Mouse (Mus musculus): ENCODE results near the gene Plac1. TPM values are rescaled to one million over a fixed set of nuclear protein-coding genes. Genes with fewer than 3 reads are reported as not detected.
A peak's percentile ranks its signal among the peaks of the same experiment; 100 is the strongest.
"Not testable (repeated sequence)": the region's sequence is repeated elsewhere in the genome, so short reads cannot be mapped to it uniquely, and the experiment has no call there.

Gene Plac1
- polyA plus RNA-seq, 1 experiment = 0.84 TPM

DNA sequence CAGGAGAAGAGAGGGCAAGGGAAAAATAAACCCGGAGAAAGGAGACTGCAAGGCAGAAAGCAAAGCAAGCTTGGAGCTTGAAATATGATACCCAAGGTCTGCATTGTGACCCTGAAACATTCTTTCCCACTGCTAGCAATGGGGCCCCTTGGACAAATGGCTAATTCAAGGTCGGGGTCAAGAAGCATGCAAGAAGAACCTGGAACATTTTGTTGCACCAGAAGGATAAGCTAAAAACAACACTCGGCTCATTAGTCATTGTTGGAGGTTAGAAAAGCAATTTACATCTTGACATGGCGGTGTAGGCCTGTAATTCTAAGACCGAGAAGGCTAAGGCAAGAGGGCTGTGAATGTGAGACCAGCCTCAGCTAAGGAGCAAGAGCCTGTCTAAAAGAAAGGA is 200.3 kb downstream of the Plac1 start:
- Histone ChIP-seq H3K27me3 (ENCODE audit: control insufficient read depth, insufficient read depth, insufficient read length) (no peaks in the 10 kb centered on the region), H3K4me3 (no peak overlapping the region), H3K79me2 (ENCODE audit: control insufficient read depth, insufficient read depth) (no peaks in the 10 kb centered on the region), H3ac (ENCODE audit: control insufficient read depth, insufficient read length) (no peak overlapping the region), H3K36me3 (ENCODE audit: control insufficient read depth, insufficient read depth) (no peaks in the 10 kb centered on the region), H3K4me2 (ENCODE audit: low read depth) (no peak overlapping the region)
- TF ChIP-seq E2F4 (IDR thresholded peaks at IDR 0.05; ENCODE audit: insufficient read depth) = no peak
- TF ChIP-seq MYOD1 (IDR thresholded peaks at IDR 0.05; ENCODE audit: control insufficient read depth in 1 of 3, insufficient read length in 2 of 3, low read depth in 2 of 3) = no peak
- no peak for TF ChIP-seq POLR2AphosphoS2 (IDR thresholded peaks at IDR 0.05; ENCODE audit: insufficient read length, low read depth)
- no peak for TF ChIP-seq USF1 (IDR thresholded peaks at IDR 0.05; ENCODE audit: low read depth)
- no peak for TF ChIP-seq SRF (IDR thresholded peaks at IDR 0.05; ENCODE audit: control insufficient read depth, insufficient read length, low read depth)
- no peak for TF ChIP-seq POLR2A (IDR thresholded peaks at IDR 0.05; ENCODE audit: insufficient read length, low read depth)
- TF ChIP-seq TCF12 (IDR thresholded peaks at IDR 0.05; ENCODE audit: insufficient read depth, poor library complexity, severe bottlenecking) = no peak
- no peak for TF ChIP-seq REST (IDR thresholded peaks at IDR 0.05; ENCODE audit: insufficient read depth, insufficient read length)
- TF ChIP-seq MYOG (IDR thresholded peaks at IDR 0.05; ENCODE audit: control insufficient read depth in 1 of 3, insufficient read depth in 1 of 3, insufficient read length in 2 of 3, low read depth in 2 of 3) = no peak
- no peak for TF ChIP-seq MAX (IDR thresholded peaks at IDR 0.05; ENCODE audit: low read depth)
- TF ChIP-seq TCF3 (IDR thresholded peaks at IDR 0.05; ENCODE audit: insufficient read length, low read depth) = no peak
- no peak for TF ChIP-seq CEBPB (IDR thresholded peaks at IDR 0.05; ENCODE audit: insufficient read depth, poor library complexity, severe bottlenecking)

DNA sequence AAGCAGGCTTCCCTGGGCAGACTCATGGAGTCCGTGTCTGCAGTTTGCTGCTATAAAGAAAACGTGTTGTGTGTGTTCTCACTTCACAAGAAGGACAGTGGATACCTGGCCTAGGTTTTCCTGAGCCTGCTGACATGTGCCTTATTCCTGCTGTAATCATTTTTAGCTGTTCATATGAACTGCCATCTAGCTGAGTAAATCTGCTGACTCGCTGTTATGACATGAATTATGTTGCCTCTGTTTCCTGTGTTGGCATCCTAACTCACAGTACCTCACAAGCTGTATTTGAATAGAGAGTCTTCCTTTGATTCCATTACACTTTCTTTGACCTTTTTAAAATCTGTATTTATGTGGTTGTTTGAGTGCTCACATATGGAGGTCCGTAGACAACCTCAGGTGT is 201.7 kb downstream of the Plac1 start:
- H3K27me3 ChIP-seq (ENCODE audit: control insufficient read depth, insufficient read depth, insufficient read length) = no peaks in the 10 kb centered on the region
- H3K4me3 ChIP-seq = no peak overlapping the region
- H3K36me3 ChIP-seq (ENCODE audit: control insufficient read depth, insufficient read depth) = no peaks in the 10 kb centered on the region
- TF ChIP-seq TCF12 (IDR thresholded peaks at IDR 0.05; ENCODE audit: insufficient read depth, poor library complexity, severe bottlenecking) (no peak), TCF3 (IDR thresholded peaks at IDR 0.05; ENCODE audit: insufficient read length, low read depth) (no peak), E2F4 (IDR thresholded peaks at IDR 0.05; ENCODE audit: insufficient read depth) (no peak), MAX (IDR thresholded peaks at IDR 0.05; ENCODE audit: low read depth) (no peak), MYOD1 (IDR thresholded peaks at IDR 0.05; ENCODE audit: control insufficient read depth in 1 of 3, insufficient read length in 2 of 3, low read depth in 2 of 3) (no peak), REST (IDR thresholded peaks at IDR 0.05; ENCODE audit: insufficient read depth, insufficient read length) (no peak), USF1 (IDR thresholded peaks at IDR 0.05; ENCODE audit: low read depth) (no peak), SRF (IDR thresholded peaks at IDR 0.05; ENCODE audit: control insufficient read depth, insufficient read length, low read depth) (no peak), MYOG (IDR thresholded peaks at IDR 0.05; ENCODE audit: control insufficient read depth in 1 of 3, insufficient read depth in 1 of 3, insufficient read length in 2 of 3, low read depth in 2 of 3) (no peak), CEBPB (IDR thresholded peaks at IDR 0.05; ENCODE audit: insufficient read depth, poor library complexity, severe bottlenecking) (no peak), POLR2AphosphoS2 (IDR thresholded peaks at IDR 0.05; ENCODE audit: insufficient read length, low read depth) (no peak), POLR2A (IDR thresholded peaks at IDR 0.05; ENCODE audit: insufficient read length, low read depth) (no peak)
- H3ac ChIP-seq (ENCODE audit: control insufficient read depth, insufficient read length) = no peak overlapping the region
- no peaks in the 10 kb centered on the region for H3K79me2 ChIP-seq (ENCODE audit: control insufficient read depth, insufficient read depth)
- H3K4me2 ChIP-seq (ENCODE audit: low read depth) = no peak overlapping the region

DNA sequence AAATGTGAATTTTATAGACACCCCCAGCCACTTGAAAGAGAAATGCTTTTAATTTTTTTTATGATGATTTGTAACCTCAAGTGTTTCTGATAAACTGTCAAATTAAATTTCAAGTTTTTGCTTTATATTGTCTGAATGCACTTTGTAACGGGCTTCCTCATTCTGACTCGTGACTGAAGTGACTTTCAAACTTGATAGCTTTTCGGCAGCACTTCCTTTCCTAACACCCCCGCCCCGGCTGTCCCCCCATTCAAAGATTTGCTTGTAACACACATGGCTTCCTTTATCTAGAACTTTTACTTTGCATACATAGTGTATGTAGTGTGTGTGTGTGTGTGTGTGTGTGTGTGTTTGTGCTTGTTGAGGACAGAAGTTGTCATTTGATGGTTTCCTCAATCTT is 210.4 kb downstream of the Plac1 start:
- no peak for TF ChIP-seq TCF12 (IDR thresholded peaks at IDR 0.05; ENCODE audit: insufficient read depth, poor library complexity, severe bottlenecking)

DNA sequence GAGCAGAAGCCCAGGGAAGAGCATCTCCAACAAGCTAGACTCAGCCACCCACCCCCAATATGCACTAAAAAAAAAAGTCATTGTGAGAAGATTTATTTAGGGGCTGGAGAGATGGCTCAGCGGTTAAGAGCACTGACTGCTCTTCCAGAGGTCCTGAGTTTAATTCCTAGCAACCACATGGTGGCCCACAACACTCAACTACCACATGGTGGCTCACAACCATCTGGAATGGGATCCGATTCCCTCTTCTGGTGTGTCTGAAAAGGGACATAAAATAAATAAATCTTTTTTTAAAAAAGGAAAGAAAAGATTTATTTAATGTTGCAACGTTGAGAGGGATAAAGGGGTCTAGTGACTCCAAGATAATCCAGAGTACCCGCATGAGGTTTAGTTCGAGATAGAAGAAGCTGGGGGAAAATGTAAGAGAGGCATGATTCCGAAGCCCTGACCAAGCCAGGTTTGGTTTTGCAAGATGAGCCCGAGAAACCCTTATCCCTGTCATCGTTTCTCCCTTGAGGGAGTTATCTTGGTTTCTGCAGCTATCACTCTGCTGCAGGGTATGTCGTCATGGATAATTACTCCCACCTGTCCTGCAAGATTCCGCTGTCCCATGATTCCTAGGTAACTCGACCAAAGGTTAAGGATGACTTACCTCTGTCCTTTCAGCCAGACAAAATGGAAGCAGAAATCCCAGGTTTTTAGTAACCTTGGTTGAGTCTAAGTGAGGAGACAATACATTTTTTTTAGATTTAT is 214.3 kb downstream of the Plac1 start:
- no peak overlapping the region for H3ac ChIP-seq (ENCODE audit: control insufficient read depth, insufficient read length)
- no peak overlapping the region for H3K4me3 ChIP-seq
- H3K27me3 ChIP-seq (ENCODE audit: control insufficient read depth, insufficient read depth, insufficient read length) = no peaks in the 10 kb centered on the region
- H3K4me2 ChIP-seq (ENCODE audit: low read depth) = no peak overlapping the region
- no peaks in the 10 kb centered on the region for H3K79me2 ChIP-seq (ENCODE audit: control insufficient read depth, insufficient read depth)
- TF ChIP-seq SRF (IDR thresholded peaks at IDR 0.05; ENCODE audit: control insufficient read depth, insufficient read length, low read depth) = no peak
- TF ChIP-seq MYOD1 (IDR thresholded peaks at IDR 0.05; ENCODE audit: control insufficient read depth in 1 of 3, insufficient read length in 2 of 3, low read depth in 2 of 3) = no peak
- TF ChIP-seq POLR2A (IDR thresholded peaks at IDR 0.05; ENCODE audit: insufficient read length, low read depth) = no peak
- no peak for TF ChIP-seq USF1 (IDR thresholded peaks at IDR 0.05; ENCODE audit: low read depth)
- TF ChIP-seq MAX (IDR thresholded peaks at IDR 0.05; ENCODE audit: low read depth) = no peak
- TF ChIP-seq TCF3 (IDR thresholded peaks at IDR 0.05; ENCODE audit: insufficient read length, low read depth) = no peak
- TF ChIP-seq TCF12 (IDR thresholded peaks at IDR 0.05; ENCODE audit: insufficient read depth, poor library complexity, severe bottlenecking) = no peak
- no peaks in the 10 kb centered on the region for H3K36me3 ChIP-seq (ENCODE audit: control insufficient read depth, insufficient read depth)

More for the DNA sequence above, 210.4 kb downstream of the Plac1 start:
- H3K27me3 ChIP-seq (ENCODE audit: control insufficient read depth, insufficient read depth, insufficient read length) = no peaks in the 10 kb centered on the region
- no peaks in the 10 kb centered on the region for H3K36me3 ChIP-seq (ENCODE audit: control insufficient read depth, insufficient read depth)
- H3K4me2 ChIP-seq (ENCODE audit: low read depth) = no peak overlapping the region
- no peak overlapping the region for H3ac ChIP-seq (ENCODE audit: control insufficient read depth, insufficient read length)
- H3K79me2 ChIP-seq (ENCODE audit: control insufficient read depth, insufficient read depth) = no peaks in the 10 kb centered on the region
- H3K4me3 ChIP-seq = no peak overlapping the region

DNA sequence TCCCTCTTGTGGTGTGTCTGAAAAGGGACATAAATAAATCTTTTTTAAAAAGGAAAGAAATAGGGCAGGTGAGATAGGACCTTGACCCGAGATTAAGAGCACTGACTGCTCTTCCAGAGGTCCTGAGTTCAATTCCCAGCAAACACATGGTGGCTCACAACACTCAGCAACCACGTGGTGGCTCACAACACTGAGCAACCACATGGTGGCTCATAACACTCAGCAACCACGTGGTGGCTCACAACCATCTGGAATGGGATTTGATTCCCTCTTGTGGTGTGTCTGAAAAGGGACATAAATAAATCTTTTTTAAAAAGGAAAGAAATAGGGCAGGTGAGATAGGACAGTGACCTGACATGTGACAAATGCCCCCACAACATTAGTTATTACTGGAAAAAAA is 215.6 kb downstream of the Plac1 start:
- not testable (repeated sequence) for H3K4me2 ChIP-seq (ENCODE audit: low read depth); H3K27me3 ChIP-seq (ENCODE audit: control insufficient read depth, insufficient read depth, insufficient read length); H3ac ChIP-seq (ENCODE audit: control insufficient read depth, insufficient read length); H3K4me3 ChIP-seq; H3K79me2 ChIP-seq (ENCODE audit: control insufficient read depth, insufficient read depth); H3K36me3 ChIP-seq (ENCODE audit: control insufficient read depth, insufficient read depth)
- TF ChIP-seq MAX (IDR thresholded peaks at IDR 0.05; ENCODE audit: low read depth) = peak; percentile 88
- TF ChIP-seq USF1 (IDR thresholded peaks at IDR 0.05; ENCODE audit: low read depth) = peak; percentile 69

All from myocyte (in vitro differentiated cells).